Mouse (Mus musculus) mesoderm, embryonic 11.5 days (tissue): ENCODE results near the gene Olfr860.
"Not testable (repeated sequence)": the region's sequence is repeated elsewhere in the genome, so short reads cannot be mapped to it uniquely, and the experiment has no call there.

Experiments used
- DNase-seq: peaks from one replicate; pipeline ENCODE4 v3.0.0-alpha.2; 2012; ENCODE audit warnings: low read depth, low spot score

Olfr860 gene

GRCm38 (mm10) chr9:19849647-19850046, at the start of gene Olfr860:
TSS of gene Olfr860 (minus strand) at chr9:19849747.
- DNase-seq, result no peak

DNA sequence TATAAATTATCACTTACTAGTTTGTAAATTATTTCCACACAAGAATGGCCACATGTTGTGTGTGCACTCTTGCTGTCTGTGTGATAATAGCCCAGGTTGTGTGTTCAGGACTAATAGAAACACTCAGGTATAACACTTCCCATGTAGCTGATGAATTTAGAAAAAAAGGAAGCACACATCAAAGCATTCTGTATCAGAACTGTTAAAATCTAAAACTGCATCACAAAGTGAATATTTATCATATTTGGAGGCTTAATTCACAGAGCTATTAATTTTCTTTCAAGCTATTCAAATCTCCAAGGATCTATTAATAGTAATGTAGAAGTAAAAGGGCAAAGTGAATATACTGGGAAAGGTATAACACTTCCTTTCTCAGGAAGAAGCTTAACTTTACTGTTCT, 38.4 kb upstream of the Olfr860 start, which contains the start of gene Olfr862:
Gene Olfr862 (minus strand): TSS at position 101 of the 400 bp plus-strand sequence.
- DNase-seq, result no peak

- not testable (repeated sequence) for DNase-seq
These were observed 44.9 kb downstream of the Olfr860 start, which contains the start of gene Olfr859 for GRCm38 (mm10) chr9:19804606-19805005. TSS of gene Olfr859 (plus strand) at chr9:19804906.

- DNase-seq, result no peak
These were observed 46.5 kb downstream of the Olfr860 start for GRCm38 (mm10) chr9:19803000-19803399.
